Mouse (Mus musculus) heart, postnatal 36 days (tissue): ENCODE measurements around the gene Slc12a3. TPM values are rescaled to one million over a fixed set of nuclear protein-coding genes. Genes with fewer than 3 reads are reported as not detected.
A peak's percentile ranks its signal among the peaks of the same experiment; 100 is the strongest.

Experiments used
- DNase-seq, 2 experiments: peaks; one replicate each; pipeline ENCODE4 v3.0.0; 2021 to 2022
- intact Hi-C: fragments of 180-260 bp; cut with DNase I; formaldehyde crosslinking; loops from one replicate; pipeline ENCODE4 v1.15.1; 2025
- total RNA-seq, 2 experiments: library from RNA; stranded (reverse); gene quantifications; 2 replicates each; pipeline ENCODE4 v1.2.3; 2021

The Slc12a3 gene
- under 1 TPM; 0.33 to 0.38 TPM for total RNA-seq

DNA sequence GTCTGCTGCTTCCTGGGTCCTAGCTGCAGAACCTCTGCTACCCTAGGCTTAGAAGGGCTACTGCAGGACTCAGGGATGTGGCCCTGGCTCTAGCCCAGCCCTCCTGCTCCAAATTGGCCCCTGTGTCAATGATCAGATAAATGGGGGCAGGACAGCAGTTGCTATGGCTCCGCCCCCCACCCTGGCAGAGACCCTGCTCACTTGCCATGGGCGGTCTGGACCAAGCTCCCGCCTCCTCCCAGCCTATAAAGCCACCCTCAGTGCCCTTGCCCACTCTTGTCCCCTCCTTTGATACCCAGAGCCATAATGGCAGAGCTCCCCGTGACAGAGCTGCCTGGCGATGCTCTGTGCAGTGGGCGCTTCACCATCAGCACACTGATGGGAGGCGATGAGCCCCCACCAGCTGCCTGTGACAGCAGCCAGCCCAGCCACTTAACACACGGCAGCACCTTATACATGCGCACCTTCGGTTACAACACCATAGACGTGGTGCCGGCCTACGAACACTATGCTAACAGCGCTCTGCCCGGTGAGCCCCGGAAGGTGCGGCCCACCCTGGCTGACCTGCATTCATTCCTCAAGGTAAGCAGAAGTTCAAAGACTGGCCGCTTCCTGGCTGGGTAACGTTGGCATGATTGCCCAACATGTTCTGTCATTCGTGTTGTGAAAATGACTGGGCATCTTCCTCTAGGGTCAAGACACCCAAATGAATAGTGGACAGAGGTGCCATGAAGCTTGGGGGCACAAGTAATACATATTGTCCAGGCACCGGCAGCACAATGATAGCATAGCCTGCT lies at the start of gene Slc12a3:
Gene Slc12a3 (plus strand): TSS at position 270 of the 797 bp plus-strand sequence.
- intact Hi-C loops, result no loop called here
- no peak for DNase-seq

DNA sequence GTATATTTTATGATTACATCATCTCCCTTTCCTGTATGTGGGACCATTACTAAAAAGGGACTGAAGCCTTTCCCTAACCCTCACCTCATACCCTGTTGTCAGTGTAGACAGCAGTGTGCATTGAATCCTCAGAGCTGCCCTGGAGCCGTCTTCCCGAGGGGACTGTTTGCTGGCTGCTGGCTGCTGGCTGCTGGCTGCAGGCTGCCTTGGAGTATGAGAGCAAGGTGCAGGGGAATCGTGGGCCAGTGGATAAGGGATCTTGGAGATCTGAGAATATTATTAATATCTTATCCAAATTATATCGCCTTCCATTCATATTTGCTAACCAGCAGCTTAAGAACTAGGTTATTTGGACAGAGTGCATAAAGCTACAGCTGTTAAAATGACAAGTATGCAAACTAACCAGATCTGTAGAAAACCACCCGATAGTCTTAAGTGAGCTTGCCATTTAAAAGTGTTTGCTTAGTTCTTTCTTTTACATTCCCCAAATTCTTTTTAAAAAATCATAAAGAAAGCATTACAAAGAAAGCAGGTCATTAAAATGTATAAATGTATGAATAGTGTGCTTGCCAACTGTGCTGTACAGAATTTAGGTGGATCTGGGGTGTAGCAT lies 48.9 kb upstream of the Slc12a3 start:
- intact Hi-C loops, result no loop called here
- no peak for DNase-seq

DNA sequence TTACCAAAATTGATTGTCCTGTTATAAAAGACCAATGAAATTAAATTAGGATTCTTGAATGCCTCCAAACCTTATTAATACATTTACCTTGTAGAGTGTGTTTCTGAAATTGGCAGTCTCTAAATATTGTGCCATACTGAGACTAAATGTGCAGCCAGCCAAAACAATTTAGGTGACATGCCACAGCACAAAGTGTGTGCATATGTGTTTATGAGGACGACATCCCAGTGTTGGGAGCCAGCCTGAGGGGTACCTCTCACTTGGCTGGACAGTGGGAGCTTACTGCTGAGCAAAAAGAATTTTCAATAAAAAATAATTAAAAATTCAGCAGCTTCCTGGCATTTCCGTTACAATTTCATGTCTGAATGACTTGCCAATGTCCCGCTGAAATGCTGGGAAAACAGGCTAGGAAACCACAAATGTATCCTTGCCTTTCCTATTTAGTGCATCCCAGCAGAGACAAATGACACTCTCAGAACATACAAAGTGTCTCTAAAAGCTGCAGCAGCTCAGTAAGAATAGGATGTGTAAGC lies 46.5 kb upstream of the Slc12a3 start:
- DNase-seq, result no peak
- intact Hi-C loops, result no loop called here

DNA sequence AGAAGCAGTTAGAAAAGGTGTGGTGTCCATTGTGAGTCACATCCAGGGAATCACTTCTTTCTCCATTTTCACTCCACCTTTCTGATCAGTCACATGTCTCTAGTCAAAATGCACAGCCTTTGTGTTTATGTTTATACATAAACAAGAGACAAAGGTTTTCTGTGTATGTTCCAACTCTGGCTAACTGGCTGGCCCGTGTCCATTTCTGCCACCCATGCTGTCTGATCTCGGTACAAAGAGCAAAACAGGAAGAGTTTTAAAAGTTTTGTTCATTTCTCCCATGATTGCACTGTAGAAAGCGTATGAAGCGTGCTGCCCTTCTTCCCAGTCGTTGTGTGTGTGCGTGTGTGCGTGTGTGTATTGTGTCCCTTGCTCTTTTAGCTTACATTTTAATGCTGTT lies 44.8 kb upstream of the Slc12a3 start:
- DNase-seq, result no peak
- intact Hi-C loops, result no loop called here

DNA sequence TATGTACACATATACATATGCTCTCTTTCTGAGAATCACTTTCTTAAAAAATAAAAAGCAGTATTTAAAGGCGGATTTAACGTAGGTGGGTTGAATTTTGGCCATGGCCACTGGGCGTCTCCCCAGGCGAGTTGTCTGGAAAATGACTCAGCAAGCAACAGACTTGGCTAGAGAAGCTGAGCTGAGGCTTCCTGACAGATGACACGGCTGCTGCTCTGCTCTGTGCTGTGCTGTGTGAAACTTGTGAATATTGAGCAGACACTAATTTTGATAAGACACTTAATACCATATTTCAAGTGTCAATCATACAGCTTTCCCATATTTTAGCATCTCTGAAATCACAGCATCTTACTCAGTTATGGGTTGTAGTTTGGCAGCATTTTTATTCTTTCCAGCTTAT lies 38.4 kb upstream of the Slc12a3 start:
- intact Hi-C loops, result no loop called here
- DNase-seq, result peak; percentile 13 to 21

DNA sequence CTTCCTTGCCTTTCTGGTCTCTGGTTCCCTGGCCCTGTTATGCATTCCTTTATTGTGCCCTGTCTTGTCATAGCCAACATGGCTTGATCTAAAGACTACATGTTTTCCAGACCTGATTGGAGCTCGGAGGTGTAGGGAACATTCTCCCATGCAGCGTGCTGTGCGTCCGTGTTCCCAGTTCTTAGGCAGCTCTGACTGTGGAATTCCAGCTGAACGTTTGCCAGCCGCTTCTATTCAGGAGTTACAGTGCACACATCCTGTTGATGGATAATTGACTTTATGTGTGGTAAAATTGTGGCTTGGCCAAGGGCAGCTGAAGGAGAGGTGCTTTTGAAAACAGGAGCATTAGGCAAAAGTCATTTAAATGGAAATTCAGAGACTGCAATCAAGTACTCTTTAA lies 36.9 kb upstream of the Slc12a3 start:
- intact Hi-C loops, result no loop called here

DNA sequence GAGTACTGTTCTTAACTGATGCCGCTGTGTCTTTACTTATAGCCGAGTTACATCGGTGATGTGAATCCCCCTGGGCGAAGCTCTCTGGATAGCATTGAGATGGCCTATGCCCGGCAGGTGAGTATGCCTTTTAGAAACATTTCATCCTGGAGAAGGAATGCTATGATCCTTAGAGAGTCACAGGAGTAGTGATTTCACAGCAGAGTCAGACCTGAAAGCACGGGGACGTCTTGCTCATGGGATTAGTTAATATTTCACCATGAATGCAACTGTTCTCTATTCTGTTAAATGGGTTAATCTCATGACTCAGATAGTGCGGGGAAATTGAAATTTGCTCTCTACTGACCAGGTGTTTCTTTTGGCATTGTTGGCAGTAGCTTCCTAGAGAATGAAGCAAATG lies 36.4 kb upstream of the Slc12a3 start:
- intact Hi-C loops, result no loop called here

More for the DNA sequence above, 36.9 kb upstream of the Slc12a3 start:
- DNase-seq, result peak; percentile 25 to 29

DNA sequence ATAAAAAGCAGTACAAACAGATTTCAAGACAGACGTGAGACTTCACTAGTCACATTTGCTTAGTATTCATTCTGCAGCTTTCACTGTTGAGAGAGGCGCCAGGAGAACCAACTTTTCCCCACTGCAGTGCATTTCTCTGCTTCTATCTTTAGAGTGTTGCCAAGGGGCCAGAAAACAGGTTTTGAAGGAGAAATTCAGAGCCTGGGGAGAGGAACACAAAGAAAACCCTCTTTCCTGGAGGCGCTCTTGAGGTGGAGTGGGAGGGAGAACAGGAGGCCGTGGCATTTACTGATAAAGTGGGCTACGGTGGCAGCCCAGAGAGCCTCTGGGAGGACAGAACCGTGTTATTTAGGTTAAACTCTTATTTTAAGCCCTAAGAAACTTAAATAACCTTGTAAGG lies 33.3 kb upstream of the Slc12a3 start:
- intact Hi-C loops, result no loop called here
- DNase-seq, result no peak

More for the DNA sequence above, 36.4 kb upstream of the Slc12a3 start:
- DNase-seq, result no peak

DNA sequence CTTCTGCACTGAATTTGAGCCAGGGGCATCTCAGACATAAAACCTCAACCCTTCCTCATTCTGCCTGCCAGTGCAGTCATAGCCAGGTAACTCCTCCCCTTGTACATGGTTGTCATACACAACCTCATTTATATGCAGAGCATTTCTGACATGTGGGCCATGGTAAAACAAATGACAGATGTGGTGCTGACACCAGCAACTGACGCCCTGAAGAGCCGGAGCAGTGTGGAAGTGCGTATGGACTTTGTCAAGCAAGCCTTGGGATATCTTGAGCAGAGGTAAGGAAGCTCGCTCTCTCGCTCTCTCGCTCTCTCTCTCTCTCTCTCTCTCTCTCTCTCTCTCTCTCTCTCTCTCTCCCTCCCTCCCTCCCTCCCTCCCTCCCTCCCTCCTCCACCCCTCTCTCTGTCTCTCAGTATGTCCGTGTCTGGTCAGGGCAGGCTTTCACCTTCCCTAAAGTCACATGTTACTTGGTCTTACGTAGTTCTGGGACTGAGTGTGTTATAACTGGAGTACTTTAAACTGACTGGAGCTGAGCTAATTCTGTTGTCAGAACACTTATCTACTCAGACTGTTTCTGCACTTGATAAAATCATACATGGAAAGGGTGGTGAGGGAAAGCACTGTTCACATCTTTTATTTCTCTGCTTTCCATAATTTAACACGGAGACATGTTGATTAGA lies 32.5 kb upstream of the Slc12a3 start:
- intact Hi-C loops, result no loop called here
- no peak for DNase-seq

DNA sequence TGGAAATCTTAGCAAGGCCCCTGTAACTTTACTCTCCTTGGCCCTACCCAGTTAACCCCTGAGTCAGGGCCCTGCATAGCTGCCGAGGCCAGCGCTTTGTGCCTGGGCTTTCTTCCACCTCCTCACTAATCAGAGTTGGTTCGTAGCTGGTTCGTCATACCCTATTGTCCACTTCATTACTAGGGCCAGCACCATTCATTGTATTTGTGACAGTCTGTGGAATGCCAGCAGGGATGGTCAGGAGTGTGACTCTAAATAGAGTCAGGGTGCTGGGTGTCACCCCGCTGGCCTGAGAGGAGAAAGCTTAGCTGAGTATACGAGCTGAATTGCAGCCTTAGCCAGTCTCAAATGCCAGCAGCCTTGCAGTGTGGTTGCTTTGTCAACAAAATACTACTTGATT lies 31.9 kb upstream of the Slc12a3 start:
- intact Hi-C loops, result no loop called here

DNA sequence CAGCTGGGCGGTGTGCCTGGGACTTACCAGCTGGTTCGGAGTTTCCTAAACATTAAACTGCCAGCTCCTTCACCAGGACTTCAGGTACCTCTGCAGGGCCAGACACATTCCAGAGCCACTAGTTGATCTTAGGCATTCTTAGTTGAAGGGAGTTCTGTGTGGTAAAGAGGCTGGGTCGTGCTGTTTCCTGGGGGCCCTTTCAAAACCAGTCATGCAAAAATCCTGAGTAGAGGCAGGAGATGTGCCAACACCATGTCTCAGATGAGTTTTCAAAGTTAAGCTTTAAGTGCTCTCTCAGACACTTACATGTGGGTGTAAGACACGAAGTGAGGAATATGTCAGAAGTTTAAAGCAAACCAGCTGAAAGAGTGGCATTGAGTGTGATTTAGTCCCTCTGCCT lies 28.2 kb upstream of the Slc12a3 start:
- DNase-seq, result no peak
- intact Hi-C loops, result loop anchor here (5.0 kb wide), 1 partner anchor 1366 kb away; no protein-coding TSS in a partner anchor

More for the DNA sequence above, 31.9 kb upstream of the Slc12a3 start:
- no peak for DNase-seq

DNA sequence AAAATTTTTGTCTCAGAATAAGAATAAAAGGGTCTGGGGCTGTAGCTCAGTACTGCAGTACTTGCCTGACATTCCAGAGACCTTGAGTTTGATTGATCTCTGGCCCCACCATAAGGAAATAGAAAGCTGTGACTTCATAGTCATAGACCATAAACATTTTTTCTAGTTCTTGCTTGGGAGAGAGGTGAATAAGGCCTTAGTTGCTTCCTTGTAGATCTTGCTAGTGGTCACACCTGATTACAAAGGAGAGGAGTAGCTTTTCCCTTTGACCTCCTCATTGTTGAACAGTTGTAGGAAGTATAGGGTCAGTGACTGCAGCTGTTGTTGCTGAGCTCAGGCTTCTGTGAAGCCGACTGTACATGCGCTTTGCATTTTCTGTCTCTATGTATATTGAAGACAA lies 24.6 kb upstream of the Slc12a3 start:
- intact Hi-C loops, result loop anchor here (5.0 kb wide), 1 partner anchor 1363 kb away; no protein-coding TSS in a partner anchor

DNA sequence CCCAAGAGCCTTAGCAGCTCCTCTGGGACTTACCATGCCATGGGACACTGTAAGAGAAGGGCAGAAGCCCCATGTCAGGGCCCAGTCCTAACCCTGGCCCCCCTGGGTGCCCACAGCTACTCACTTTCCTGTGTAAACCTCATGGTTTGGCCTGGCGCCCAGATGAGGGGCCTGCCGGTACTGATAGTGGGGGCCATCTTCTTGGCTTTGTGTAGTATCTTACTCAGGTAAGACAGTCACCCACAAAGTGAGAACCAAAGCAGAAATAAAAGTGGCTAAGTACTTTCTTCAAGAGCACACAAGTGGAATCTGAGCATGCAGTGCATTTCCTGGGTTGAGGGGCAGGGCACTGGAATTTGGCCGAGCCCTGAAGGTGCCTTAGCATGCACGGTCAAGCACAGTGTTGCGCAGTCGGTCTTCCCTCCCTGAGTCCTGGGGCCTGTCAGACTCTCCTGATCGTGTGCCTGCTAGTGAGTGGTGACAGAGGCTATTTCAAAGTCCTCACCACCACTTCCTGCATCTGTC lies 21.9 kb upstream of the Slc12a3 start:
- intact Hi-C loops, result no loop called here
- DNase-seq, result no peak

More for the DNA sequence above, 24.6 kb upstream of the Slc12a3 start:
- DNase-seq, result no peak

DNA sequence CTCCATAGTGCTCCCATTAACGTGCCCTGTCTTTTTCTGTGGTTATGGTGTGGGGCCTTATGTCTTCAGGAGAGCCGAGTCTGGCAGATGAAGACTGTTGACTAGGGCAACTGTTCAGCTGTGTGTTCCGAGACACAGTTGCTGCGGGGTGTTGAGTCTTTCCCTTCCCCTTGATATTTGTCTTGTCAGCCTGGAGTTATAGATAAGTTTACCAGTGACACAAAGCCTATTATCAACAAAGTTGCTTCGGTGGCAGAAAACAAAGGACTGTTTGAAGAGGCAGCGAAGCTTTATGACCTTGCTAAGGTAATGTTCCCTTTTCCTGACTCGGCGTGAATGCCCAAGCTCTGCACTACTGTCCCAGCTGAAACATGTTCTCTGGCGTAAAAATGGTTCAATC lies 21.3 kb upstream of the Slc12a3 start:
- DNase-seq, result no peak
- intact Hi-C loops, result no loop called here

DNA sequence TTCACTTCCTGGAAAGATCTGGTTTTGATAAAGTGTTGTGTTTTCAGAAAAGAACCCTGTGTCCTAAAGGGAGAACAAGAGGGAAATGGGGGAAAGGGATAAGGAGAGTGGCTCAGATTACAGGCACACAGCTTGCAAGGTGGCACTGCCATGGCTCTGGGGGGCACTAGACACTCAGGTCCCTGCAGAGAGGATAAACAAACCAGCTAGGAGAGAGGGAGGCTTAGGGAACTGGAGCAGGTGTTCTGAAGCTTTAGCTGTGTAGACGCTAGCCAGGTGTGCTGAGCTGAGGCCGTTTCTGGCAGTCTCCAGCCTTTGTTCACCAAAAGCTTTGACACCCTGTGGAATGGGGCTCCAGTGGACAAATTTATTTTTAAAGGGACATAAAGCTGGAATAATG lies 14.9 kb upstream of the Slc12a3 start:
- intact Hi-C loops, result no loop called here
- DNase-seq, result no peak

DNA sequence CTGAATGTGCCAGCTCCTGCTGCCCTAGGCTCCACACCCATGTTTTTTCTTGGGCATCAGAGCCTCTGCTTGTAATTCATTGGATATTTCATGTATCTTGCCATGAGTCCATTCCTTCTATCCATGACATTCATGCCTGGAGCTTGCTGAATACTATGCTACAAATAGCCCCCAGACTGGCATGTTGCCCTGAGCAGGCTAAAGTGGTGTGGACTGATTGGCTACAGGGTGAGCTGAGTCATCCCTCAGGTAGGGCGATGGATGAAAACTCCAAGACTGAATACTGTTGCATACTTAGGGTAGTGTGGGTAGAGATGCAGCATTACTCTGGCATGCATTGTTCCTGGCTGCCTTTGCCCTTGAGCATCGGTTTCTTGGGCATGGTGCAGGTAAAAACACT lies 11.8 kb upstream of the Slc12a3 start:
- intact Hi-C loops, result no loop called here
- DNase-seq, result no peak

DNA sequence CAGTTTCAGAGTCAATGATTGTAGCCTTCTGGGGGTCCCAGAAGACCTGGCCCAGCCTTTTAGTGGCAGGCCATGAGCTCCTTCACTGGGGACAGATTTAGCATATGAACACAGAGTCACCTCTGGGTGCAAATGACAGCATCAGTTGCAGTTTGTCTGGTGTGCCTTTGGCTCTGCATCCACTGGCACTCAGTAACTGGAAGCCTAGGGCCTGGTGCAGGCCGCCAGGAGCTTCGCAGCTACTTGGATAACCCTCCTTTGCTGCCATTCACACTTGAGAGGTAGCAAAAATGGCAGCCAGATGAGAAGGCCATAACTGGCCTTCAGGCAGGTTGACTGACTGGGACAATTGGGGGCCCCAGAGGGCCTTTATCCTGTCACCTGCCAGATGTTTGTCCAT lies 11.3 kb upstream of the Slc12a3 start:
- no peak for DNase-seq
- intact Hi-C loops, result no loop called here

DNA sequence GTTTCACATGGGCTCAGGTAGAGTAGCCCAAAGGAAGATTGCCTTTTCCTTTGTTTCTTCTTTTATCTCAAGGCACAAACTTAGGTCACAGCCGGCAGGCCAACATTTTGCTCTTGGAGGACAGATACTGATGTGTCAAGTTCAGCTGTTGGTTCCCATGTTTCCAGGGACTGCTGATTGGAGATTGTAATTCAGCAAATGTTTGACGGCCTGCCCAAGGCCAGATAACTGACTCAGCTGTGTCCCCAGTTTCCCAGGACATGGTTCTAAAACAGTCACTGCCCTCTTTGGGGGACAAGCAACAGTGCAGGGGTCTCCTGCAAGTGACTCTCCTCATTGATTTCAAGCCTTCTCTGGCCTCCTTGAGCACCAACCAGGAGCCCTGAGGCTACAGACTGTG lies 9.0 kb upstream of the Slc12a3 start:
- DNase-seq, result no peak

DNA sequence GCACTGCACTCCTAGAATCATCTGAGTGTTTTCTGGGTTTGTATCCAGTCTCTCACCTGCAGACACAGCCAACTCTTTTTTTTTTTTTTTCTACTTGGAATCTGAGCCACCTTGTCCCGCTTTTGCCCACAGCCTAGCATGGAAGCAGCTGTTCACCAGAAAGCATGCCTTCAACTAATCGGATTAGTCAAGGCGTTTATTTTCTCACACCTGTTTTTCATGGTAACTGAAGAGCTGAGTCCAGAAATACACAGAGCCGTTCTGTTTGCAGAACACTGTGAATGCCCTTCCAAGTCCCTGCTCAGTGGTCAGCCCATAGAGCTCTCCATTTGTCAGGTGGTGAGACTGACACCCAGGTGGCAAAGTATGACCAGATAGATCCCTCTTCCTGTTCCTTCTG lies 6.9 kb upstream of the Slc12a3 start:
- intact Hi-C loops, result no loop called here
- DNase-seq, result no peak

More for the DNA sequence above, 9.0 kb upstream of the Slc12a3 start:
- intact Hi-C loops, result no loop called here

DNA sequence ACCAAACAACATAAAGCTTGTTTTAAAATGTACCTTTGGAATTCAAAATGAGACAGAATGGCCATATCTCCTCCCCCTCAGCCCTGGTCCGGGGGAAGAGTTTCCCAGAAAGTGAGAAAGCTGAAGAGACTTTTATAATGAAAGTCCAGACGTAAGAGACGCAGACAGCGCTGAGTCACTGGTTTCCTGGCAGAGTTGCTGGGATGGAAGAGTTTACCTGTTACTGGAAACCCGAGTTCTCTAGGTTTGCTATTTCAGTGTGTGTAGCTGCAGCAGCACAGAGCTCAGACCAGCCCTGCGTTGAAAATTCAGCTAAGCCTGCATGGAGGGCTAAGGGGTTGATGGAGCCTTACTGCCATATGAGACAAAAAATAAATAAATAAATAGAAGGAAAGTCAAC lies 6.0 kb upstream of the Slc12a3 start:
- no peak for DNase-seq
- intact Hi-C loops, result no loop called here

DNA sequence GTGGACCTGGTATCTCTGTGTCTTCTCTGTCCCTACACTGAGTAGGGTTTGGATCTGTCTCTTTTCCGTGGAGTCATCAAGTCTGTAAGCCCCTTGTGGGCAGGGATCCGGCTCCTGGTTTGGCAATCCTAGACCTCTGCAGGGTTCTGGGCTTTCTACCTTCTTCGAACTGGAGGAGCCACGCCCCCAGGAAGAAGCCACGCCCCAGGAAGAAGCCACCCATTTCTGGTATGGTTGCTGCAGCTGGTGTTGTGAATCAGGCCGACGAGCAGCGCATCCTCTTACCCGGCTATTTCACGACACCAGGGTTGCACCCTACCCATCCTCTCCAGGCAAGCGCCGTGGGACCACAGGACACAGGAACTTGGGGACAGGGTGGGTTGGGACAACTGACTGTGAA lies 4.9 kb upstream of the Slc12a3 start:
- intact Hi-C loops, result no loop called here
- DNase-seq, result no peak
